Mouse (Mus musculus) frontal cortex, adult 2 months (tissue): ENCODE data around the gene Eprs. TPM values are rescaled to one million over a fixed set of nuclear protein-coding genes. Genes with fewer than 3 reads are reported as not detected.

Experiments
- DNase-seq, 2 experiments: peaks; one replicate each; pipeline ENCODE4 v3.0.0; 2022; ENCODE audit warnings: low spot score in 1 of 2; ENCODE audit errors: extremely low spot score in 1 of 2
- polyA plus RNA-seq: library from polyadenylated mRNA; depleted of rRNA; stranded (reverse); fragments of >200 nt; gene quantifications from 2 replicates; pipeline ENCODE4 v1.2.3, GENCODE M21; 2012

The Eprs gene
- polyA plus RNA-seq, 1 experiment = 36.7 TPM

DNA sequence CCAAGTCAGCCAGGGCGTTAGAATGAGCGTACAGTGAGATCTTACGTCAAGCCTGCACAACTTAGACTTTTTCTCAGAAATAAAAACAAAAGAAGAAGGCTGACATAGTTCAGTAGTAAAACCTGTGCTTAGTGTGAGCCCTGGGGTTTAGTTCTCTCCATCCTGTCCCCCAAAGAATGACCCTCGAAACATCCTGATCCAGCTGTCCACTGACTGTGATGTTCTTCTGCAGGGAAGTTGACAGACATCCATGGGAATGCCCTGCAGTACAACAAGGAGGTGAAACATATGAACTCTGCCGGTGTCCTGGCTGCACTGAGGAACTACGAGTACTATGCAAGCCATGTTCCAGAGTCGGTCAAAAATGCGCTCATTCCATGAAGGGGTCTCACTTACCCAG is 6.6 kb upstream of the Eprs start:
- no peak for DNase-seq

DNA sequence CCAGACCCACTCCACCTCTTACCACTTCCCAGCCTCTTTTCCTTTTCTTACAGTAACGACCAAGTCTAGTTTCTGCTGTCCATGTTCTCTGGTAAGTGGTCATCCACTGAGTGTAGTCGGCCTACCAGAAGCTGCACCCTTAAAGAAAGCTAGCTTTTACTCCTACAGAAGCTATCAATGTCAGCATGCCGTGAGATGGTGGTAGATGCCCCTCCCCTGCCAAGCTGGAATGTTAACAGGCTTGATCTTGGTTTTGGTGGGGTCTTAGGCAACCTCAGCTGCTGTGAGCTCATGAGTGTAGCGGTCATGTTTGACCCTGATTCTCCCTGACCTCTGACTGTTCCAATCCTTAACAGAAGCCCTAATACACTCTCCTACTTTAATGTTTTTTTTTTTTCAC is 4.6 kb upstream of the Eprs start:
- no peak for DNase-seq

DNA sequence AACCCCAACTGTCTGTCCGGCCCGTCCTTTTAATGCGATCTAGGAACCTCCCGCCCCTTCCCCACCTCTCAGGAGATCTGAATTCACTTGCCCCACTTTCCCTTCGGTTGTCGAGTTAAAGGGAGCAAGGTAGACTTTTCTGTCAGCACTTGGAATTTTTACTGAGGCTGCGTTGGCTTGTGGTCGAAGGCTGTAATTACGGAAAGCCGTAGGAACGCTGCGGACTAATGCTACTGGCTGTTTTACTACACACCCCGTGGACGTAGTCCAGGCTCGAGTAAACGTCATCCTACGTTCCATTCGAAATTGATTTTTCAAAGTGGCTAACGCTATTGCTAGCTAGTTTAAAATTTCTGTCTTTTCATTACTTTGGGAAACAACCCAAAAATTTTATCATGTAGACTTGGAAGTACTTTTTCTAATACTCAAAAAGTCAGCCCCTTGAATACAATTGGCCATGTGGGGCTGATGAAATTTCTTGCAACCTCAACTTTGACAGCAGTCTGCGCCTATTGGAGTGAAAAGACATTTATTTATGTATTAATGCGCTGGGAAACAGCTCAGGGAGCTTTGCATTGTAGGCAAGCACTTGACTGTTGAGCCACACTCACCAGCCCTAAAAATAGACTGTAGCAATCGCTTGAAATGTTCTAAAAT is 810 bp downstream of the Eprs start:
- DNase-seq = peak in 1 of 2 experiments; percentile 60

- no peak for DNase-seq
Measured at GRCm38 (mm10) chr1:185364183-185364540, 1.3 kb downstream of the Eprs start.

- DNase-seq = peak in 1 of 2 experiments; percentile 28
Measured at GRCm38 (mm10) chr1:185367383-185367782, 4.5 kb downstream of the Eprs start.

DNA sequence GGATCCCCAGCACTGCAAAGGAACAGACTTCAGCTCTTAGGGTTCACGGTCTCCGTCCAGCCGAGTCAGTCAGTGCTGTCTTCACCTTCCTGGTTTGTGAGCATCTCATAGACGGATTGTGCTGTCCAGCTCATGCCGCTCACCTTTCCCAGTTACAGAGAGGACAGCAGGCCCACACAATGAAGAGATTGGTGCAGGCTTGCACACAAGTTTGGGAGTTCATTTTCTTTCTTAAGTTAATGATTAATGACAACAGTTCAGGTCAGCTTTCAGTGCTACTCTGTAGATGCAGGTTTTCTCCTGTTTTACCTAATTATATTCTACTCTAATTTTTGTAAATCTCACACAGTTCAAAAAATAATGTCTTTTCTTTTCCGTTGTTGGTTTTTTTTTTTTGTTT is 7.1 kb downstream of the Eprs start:
- no peak for DNase-seq

- peak; percentile 50 to 77 for DNase-seq
Measured at GRCm38 (mm10) chr1:185376390-185376789, 13.5 kb downstream of the Eprs start.

- no peak for DNase-seq
Measured at GRCm38 (mm10) chr1:185377429-185377828, 14.6 kb downstream of the Eprs start.

DNA sequence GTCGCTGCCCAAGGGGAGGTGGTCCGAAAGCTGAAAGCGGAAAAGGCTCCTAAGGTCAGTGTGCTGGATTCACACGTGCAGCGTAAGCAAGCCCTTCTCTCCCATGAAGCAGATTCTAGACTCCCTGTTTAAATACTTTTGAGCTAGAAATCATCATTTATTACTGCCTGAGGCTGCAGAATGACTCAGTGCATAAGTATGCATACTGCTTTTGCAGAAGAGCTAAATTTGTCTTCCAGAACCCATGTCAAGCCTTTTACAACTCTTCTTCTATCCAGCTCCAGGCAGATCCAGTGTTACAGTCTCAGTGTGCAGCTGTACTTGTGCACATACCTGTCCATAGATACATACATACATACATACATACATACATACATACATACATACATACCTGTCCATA is 38.8 kb downstream of the Eprs start:
- DNase-seq = peak in 1 of 2 experiments; percentile 36

- peak in 1 of 2 experiments; percentile 74 for DNase-seq
Measured at GRCm38 (mm10) chr1:185404021-185404420, 41.2 kb downstream of the Eprs start.

GRCm38 (mm10) chr1:185405921-185406320 is 43.1 kb downstream of the Eprs start:
- no peak for DNase-seq

- DNase-seq = peak in 1 of 2 experiments; percentile 28
Measured at GRCm38 (mm10) chr1:185409831-185410230, 47.0 kb downstream of the Eprs start.

- DNase-seq = no peak
Measured at GRCm38 (mm10) chr1:185418011-185418410, 55.2 kb downstream of the Eprs start.

DNA sequence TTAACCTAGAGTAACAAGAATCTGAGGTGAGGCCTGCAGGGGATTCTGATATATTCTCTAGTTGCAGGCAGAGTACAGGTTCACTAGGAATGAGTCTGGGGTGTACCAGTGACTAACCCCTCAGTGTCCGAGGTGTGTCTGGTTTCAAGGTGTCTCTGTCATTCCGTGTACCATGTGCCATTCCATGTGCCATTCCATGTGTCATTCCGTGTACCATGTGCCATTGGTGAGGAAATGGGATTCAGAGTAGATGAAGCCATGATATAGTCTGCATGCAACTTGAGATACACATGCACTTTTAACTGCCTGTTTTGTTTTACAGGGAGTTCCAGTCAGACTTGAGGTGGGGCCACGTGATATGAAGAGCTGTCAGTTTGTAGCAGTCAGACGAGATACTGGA is 57.0 kb downstream of the Eprs start:
- no peak for DNase-seq

- no peak for DNase-seq
Measured at GRCm38 (mm10) chr1:185420776-185421175, 57.9 kb downstream of the Eprs start.

- DNase-seq = no peak
Measured at GRCm38 (mm10) chr1:185426583-185426982, 63.7 kb downstream of the Eprs start.

DNA sequence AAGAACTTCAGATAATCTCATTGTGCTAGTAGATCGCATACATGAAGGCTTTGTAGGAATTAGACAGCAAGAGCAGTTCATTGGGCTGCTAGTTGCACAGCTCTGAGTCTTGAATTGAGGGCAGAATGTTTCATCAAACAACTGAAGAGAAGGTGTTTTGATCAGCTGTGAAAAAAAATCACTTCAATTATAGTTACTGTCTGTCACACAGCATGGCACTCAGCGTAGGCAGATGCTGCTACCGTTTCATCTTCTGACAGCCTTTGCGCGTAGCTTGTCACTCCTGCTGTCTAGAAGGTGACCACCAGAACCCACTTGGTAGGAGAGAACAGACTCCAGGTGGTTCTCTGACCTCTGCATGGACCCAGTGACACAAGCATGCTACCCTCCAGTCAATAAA is 67.6 kb downstream of the Eprs start:
- no peak for DNase-seq

GRCm38 (mm10) chr1:185431245-185431997 is 68.6 kb downstream of the Eprs start:
- DNase-seq = no peak

GRCm38 (mm10) chr1:185431998-185432317 is 69.1 kb downstream of the Eprs start:
- DNase-seq = no peak

DNA sequence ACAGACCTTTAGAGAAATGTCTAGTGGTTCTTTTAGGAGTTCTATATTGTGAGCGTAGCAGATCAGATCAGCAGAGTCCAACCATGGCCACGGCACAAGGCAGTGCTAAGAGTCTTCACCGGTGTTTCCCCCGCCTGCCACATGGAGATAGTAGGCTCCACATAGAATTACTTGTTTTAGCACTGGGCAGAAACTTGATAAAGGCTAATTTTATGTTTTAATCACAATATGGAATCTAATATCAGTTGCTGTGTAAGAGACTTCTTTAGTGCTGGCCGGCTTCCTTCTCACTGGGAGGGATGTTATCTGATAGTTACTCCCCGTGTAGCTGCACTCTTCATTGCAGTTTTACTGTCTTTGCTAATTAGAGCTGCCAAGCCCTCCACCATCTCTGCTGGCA is 70.3 kb downstream of the Eprs start:
- DNase-seq = no peak

DNA sequence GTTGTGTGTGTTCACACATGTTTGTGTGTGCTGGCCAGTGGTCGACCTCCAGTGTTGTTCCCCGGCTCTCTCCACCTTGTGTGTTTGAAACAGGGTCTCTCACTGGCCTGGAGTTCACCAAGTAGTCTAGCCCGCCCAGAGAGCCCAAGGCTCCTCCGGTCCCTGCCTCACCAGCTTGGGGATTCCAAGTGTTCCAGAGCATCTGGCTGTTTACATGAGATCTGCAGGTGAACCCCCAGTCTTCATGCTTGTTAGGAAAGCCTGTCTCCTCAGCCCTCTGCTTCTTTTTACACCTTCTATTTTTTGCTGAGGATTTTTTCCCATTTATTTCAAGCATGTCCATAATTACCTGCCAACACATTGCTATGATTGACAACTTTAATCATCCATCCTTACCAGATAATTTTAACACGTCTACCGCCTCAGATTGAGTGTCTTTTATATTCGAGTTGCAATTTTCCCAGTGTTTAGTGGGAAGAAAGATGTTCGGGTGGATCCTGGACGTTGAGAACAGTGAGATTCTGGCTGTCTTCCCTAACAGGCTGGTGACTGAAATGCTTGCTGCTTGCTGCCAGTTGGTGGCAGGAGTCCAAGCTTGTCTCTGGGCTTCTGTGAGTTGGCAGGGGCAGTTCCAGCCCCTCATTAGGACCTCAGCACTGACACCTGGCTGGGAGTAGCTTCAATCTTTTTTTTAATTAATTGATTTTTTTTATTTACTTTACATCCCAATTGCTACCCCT is 76.2 kb downstream of the Eprs start:
- DNase-seq = peak; percentile 61 to 72
